Mouse (Mus musculus) lung, postnatal 4 days (tissue): ENCODE results near the gene Cdc7.

Experiments
- DNase-seq, 2 experiments: peaks; one replicate each; pipeline ENCODE4 v3.0.0; 2021

Cdc7 gene

GRCm38 (mm10) chr5:106994716-106995115, 30.6 kb downstream of the Cdc7 start:
- no peak for DNase-seq

- peak; percentile 40 to 73 for DNase-seq
These were observed 31.9 kb downstream of the Cdc7 start for GRCm38 (mm10) chr5:106995886-106996538.

GRCm38 (mm10) chr5:106996539-106997244, 32.6 kb downstream of the Cdc7 start:
- DNase-seq = no peak

- peak in 1 of 2 experiments; percentile 50 for DNase-seq
These were observed 37.4 kb downstream of the Cdc7 start for GRCm38 (mm10) chr5:107001396-107002090.

GRCm38 (mm10) chr5:107002091-107002416, 37.9 kb downstream of the Cdc7 start:
- no peak for DNase-seq

- DNase-seq = no peak
These were observed 45.6 kb downstream of the Cdc7 start for GRCm38 (mm10) chr5:107009721-107010120.

- no peak for DNase-seq
These were observed 46.2 kb downstream of the Cdc7 start for GRCm38 (mm10) chr5:107010300-107010699.

- DNase-seq = no peak
These were observed 47.4 kb downstream of the Cdc7 start for GRCm38 (mm10) chr5:107011316-107012029.

- no peak for DNase-seq
These were observed 48.1 kb downstream of the Cdc7 start for GRCm38 (mm10) chr5:107012030-107012715.

GRCm38 (mm10) chr5:107013393-107013792, 49.3 kb downstream of the Cdc7 start:
- no peak for DNase-seq

- DNase-seq = no peak
These were observed 50.0 kb downstream of the Cdc7 start for GRCm38 (mm10) chr5:107014146-107014545.

GRCm38 (mm10) chr5:107015046-107015421, 50.9 kb downstream of the Cdc7 start:
- no peak for DNase-seq

- peak in 1 of 2 experiments; percentile 28 for DNase-seq
These were observed 51.4 kb downstream of the Cdc7 start for GRCm38 (mm10) chr5:107015422-107016081.

- DNase-seq = no peak
These were observed 52.4 kb downstream of the Cdc7 start for GRCm38 (mm10) chr5:107016538-107016937.

GRCm38 (mm10) chr5:107017544-107017943, 53.4 kb downstream of the Cdc7 start:
- no peak for DNase-seq

- no peak for DNase-seq
These were observed 54.9 kb downstream of the Cdc7 start for GRCm38 (mm10) chr5:107019057-107019456.

GRCm38 (mm10) chr5:107019904-107020303, 55.8 kb downstream of the Cdc7 start:
- no peak for DNase-seq

- no peak for DNase-seq
These were observed 56.2 kb downstream of the Cdc7 start for GRCm38 (mm10) chr5:107020366-107020765.

GRCm38 (mm10) chr5:107021291-107022063, 57.4 kb downstream of the Cdc7 start:
- DNase-seq = no peak

GRCm38 (mm10) chr5:107022064-107022428, 57.9 kb downstream of the Cdc7 start:
- no peak for DNase-seq

- DNase-seq = peak in 1 of 2 experiments; percentile 14
These were observed 59.8 kb downstream of the Cdc7 start for GRCm38 (mm10) chr5:107023951-107024350.
